Mouse (Mus musculus) embryonic facial prominence, embryonic 13.5 days (tissue): ENCODE data around the gene Emg1. TPM values are rescaled to one million over a fixed set of nuclear protein-coding genes. Genes with fewer than 3 reads are reported as not detected.
A peak's percentile ranks its signal among the peaks of the same experiment; 100 is the strongest.

Experiments
- ATAC-seq: fragments of 200-750 bp; cut with Nextera tagmentation; 2 replicates; pipeline ENCODE4 v1.8.0; 2017; ENCODE audit warnings: low read depth; ENCODE audit not compliant: insufficient number of reproducible peaks, insufficient read depth, low FRiP score, low TSS enrichment
- H3K27ac ChIP-seq: fragments of 300-500 bp; sonication (generic); 2 replicates; pipeline ENCODE4 v1.5.1; 2015; ENCODE audit warnings: moderate library complexity, mild to moderate bottlenecking, inconsistent platforms
- H3K27me3 ChIP-seq: fragments of 300-500 bp; sonication (generic); 2 replicates; pipeline ENCODE4 v1.6.1; 2015; ENCODE audit warnings: mild to moderate bottlenecking, inconsistent platforms
- H3K36me3 ChIP-seq: fragments of 300-500 bp; sonication (generic); 2 replicates; pipeline ENCODE4 v1.6.1; 2015; ENCODE audit warnings: mild to moderate bottlenecking, inconsistent platforms
- H3K4me1 ChIP-seq: fragments of 300-500 bp; sonication (generic); 2 replicates; pipeline ENCODE4 v1.6.1; 2015; ENCODE audit warnings: inconsistent platforms
- H3K4me2 ChIP-seq: fragments of 300-500 bp; sonication (generic); 2 replicates; pipeline ENCODE4 v1.6.1; 2015; ENCODE audit warnings: moderate library complexity, mild to moderate bottlenecking, inconsistent platforms
- H3K4me3 ChIP-seq: fragments of 300-500 bp; sonication (generic); 2 replicates; pipeline ENCODE4 v1.5.1; 2015; ENCODE audit warnings: mild to moderate bottlenecking, inconsistent platforms
- H3K9ac ChIP-seq: fragments of 300-500 bp; sonication (generic); 2 replicates; pipeline ENCODE4 v1.6.1; 2015; ENCODE audit warnings: mild to moderate bottlenecking, inconsistent platforms
- H3K9me3 ChIP-seq: fragments of 300-500 bp; sonication (generic); 2 replicates; pipeline ENCODE4 v1.6.1; 2016; ENCODE audit warnings: inconsistent platforms
- WGBS: fragments of 180-500 bp; shearing (Covaris S2); methylation state at CpG from one replicate; pipeline ENCODE4 v1.1.7; 2015; ENCODE audit warnings: mixed read lengths; 5-methylcytosine and 5-hydroxymethylcytosine counted together
- polyA plus RNA-seq: library from polyadenylated mRNA; unstranded; fragments of >200 nt; fragmentation: Nextera tagmentation; extraction: Ambion mirVana; gene quantifications from 2 replicates; pipeline ENCODE4 v1.2.1, GENCODE M21; 2015

Gene Emg1
- polyA plus RNA-seq = 199 and 214 TPM in 2 replicates

DNA sequence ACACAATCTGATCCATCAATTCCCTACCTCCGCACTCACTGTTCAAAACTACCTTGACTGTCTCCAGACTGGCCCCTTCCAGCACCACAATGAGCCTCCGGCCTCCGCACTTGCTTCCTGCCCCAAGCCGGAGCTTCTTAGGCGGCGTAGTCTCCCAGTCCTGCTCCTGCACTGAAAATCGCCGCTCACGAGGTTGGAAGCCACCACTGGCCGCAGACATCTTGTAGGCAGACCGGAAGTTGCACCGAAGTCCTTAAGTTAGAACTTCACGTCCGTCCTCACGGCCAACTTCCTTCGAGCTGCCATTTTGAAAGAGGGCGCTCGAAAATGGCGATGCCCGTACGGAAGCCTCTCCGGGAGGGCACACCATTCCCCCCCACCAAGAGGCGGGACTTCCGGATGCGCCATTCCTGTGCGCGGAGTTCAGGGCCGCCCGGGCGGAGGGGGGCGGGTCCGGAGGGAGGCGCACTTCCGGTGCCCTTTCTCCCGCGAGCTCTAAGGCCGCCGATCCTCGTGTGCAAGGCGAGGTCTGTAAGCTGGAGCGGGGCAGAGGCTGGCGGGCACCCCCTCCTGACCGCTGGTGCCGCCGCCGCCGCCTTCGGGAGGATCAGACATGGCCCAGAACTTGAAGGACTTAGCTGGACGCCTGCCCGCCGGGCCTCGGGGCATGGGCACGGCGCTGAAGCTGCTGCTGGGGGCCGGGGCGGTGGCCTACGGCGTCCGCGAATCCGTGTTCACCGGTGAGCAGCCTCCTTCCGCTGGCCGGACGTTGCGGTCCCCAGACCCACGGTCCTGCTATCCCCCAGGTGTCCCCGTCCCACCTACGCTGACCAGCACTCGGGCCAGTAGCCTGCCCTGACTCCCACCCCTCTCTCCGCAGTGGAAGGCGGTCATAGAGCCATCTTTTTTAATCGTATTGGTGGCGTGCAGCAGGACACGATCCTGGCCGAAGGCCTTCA, at the start of gene Emg1, which contains the start of gene Phb2:
Emg1 (minus strand) TSS at position 355 of the 959 bp plus-strand sequence.
Phb2 (plus strand) TSS at position 513 of the 959 bp plus-strand sequence.
- ATAC-seq = peak; percentile 93
- peak within 1 kb of the TSS; percentile 98 for H3K9ac ChIP-seq
- peaks cover 54% of the 10 kb centered on the region for H3K36me3 ChIP-seq
- H3K4me3 ChIP-seq = peak within 1 kb of the TSS; percentile 98
- H3K27me3 ChIP-seq = no peaks in the 10 kb centered on the region
- no peaks in the 10 kb centered on the region for H3K9me3 ChIP-seq
- under 1% methylated on average over 75 of the region's 76 CpGs for WGBS
- H3K27ac ChIP-seq = peak within 1 kb of the TSS; percentile 90
- peaks cover 38% of the 10 kb centered on the region for H3K4me1 ChIP-seq
- peak within 1 kb of the TSS; percentile 95 for H3K4me2 ChIP-seq

DNA sequence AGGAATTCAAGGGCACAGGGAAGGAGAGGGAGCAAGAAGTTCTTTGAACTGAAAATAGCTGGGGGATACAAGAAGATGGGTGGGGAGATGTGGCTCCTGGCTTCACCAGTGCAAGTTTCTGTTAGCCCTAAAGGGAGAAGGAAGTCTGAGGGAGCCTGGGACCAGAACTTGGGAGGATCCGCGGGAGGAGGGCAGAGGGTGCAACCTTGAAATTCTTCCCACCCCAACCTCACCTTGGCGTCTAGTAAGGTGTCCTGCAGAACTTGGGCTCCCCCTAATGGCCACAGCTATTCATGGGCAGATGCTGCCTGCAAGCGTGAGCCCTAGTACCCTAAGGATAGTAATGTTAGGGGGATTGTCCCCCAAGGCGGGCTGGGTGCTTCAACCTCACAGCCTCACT, 47.3 kb upstream of the Emg1 start:
- H3K4me2 ChIP-seq = peak overlapping the region; percentile 68
- no peaks in the 10 kb centered on the region for H3K9me3 ChIP-seq
- peak overlapping the region; percentile 97; the same call in 1 of the 2 replicates for H3K9ac ChIP-seq
- H3K27me3 ChIP-seq = no peaks in the 10 kb centered on the region
- H3K4me1 ChIP-seq = peaks cover 35% of the 10 kb centered on the region
- no peak for ATAC-seq
- H3K4me3 ChIP-seq = peak overlapping the region; percentile 76; the same call in 1 of the 2 replicates
- H3K36me3 ChIP-seq = no peaks in the 10 kb centered on the region
- WGBS = 3% methylated on average over 5 of the region's 5 CpGs
- H3K27ac ChIP-seq = peak overlapping the region; percentile 99

DNA sequence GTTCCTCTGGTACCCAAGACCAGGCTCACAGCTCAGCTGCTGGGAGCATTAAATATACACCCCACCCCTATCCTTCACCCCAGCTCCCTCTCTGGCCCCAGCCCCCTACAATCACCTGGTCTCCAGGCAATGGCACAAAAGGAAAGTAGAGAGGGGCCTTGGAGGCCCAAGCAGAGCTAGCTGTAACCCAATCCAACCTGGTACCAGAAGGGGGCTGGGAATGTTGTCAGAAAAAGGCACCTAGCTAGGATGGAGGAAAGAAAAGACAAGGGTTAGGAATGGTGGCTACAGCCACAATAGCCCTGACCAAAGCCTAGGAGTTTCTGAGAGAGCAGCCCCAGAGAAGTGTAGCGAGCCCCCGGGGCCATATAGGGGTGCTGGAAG, 46.9 kb upstream of the Emg1 start:
- H3K36me3 ChIP-seq = no peaks in the 10 kb centered on the region
- H3K9me3 ChIP-seq = no peaks in the 10 kb centered on the region
- H3K4me2 ChIP-seq = peak overlapping the region; percentile 68
- ATAC-seq = no peak
- peak overlapping the region; percentile 76 for H3K4me3 ChIP-seq
- H3K27ac ChIP-seq = peak overlapping the region; percentile 99
- WGBS = 37% methylated on average over 2 of the region's 2 CpGs
- no peaks in the 10 kb centered on the region for H3K27me3 ChIP-seq
- peaks cover 39% of the 10 kb centered on the region for H3K4me1 ChIP-seq
- H3K9ac ChIP-seq = peak overlapping the region; percentile 97; the same call in 1 of the 2 replicates

DNA sequence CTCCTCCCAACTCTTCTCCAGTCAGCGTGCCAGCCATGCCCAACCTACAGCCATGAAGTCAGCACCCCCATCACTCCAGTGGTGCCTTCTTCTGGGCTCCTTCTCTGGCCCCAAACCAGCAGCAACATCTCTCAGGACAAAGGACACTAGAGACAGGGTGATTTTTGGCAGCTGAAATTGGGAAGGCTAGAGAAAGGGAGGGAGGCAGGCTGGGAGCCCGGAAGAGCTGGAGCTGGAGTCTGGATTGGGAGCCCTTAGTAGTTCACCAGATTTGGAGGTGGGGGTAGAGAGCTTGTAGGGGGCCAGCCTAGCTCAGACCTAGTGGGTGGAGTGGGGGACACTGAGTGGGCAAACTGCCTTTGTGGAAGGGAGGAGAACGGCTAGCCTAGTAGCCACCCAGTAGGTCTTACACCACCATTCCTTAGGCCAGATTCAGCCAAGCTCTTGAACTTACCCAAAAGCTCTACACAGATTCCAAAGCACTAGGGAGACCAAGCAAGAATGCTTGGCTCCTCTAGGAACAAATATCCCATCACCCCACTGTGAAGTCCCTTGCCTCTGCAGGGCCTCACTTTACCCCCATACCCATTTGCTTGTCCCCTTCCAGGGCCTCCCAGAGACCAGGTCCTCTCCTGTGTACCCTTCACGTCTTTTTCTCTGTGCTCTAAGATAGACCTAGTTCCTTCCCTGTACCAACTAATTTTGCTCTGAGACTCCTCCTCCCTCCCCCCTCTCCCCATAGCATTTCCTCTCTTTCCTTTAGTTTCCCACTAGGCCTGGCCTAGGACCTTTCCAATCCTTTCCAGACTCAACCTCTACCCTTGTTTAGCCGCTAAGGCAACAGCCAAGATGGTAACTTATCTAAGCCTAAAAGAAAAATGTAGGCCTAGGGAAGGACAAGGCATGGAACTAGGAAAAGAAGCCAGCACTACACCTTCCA, 46.2 kb upstream of the Emg1 start:
- Histone ChIP-seq H3K4me2 (peak overlapping the region; percentile 68), H3K4me3 (peak overlapping the region; percentile 76), H3K27ac (peak overlapping the region; percentile 99), H3K9me3 (no peaks in the 10 kb centered on the region), H3K4me1 (peaks cover 46% of the 10 kb centered on the region), H3K9ac (peak overlapping the region; percentile 97), H3K36me3 (0 out of 2 replicates have a peak, but pooled peaks cover 3% of the 10 kb centered on the region), H3K27me3 (no peaks in the 10 kb centered on the region)
- no peak for ATAC-seq
- WGBS = 27% methylated on average over 5 of the region's 5 CpGs

DNA sequence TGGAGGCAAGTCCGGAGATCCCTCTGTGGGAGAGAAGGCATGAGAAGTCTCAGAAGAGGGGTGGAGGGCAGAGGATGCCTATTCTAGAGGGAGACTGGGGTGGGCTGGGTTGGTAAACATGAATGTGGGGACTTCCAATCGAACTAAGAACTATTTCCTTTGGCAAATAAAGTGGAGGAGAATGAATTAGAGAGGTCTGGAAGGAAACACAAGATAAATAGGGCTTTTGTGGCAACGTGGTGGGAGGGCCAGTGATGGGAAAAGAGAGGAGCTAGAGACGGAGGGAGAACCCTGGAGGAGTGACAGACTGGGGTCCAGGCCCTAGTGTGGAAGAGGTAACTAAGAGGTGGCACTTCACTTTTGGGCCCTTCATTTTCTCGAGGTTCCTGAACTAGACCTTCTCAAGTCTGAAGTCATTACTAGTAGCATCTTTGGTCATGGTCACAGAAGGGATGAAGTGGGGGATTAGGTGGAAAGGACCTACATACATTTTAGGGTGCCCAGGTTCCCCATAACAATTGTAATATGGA, 45.4 kb upstream of the Emg1 start:
- H3K4me1 ChIP-seq = peaks cover 52% of the 10 kb centered on the region
- 1% methylated on average over 5 of the region's 5 CpGs for WGBS

DNA sequence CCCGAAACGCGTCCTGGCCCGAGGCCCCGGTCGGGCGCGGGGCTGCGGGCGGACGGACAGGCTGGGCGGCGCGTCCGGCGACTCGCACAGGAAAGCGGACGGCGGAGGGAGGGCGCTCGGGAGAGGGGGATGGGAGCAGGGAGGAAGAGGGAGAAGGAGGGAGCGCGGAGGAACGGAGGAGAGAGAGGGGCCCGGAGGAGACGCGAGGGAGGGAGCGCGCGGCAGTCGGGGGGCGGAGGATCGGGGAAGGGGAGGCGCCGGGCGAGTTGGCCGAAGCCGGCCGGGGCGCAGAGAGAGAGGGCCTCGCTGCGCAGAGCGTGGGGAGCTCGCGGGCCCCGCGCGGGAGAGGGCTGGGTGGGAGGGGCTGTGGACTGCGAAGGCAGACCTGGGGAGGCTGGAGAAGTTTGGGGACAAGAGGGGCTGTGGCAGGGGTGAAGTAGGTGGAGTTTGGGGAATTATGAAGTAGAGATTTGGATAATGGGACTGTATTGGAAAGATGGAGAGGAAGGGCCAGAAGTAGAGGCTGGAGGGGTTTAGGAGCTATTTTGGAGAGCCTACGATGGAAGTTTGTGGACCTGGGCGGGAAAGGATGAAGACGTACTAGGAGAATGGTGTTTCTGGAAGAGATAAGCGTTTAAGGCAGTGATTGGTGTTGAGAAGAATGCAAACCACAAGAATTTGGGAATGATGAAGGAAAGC, 44.8 kb upstream of the Emg1 start:
- Histone ChIP-seq H3K4me2 (peak overlapping the region; percentile 68), H3K4me1 (peaks cover 52% of the 10 kb centered on the region), H3K27me3 (no peaks in the 10 kb centered on the region), H3K36me3 (peaks cover 14% of the 10 kb centered on the region; the same call in 1 of the 2 replicates), H3K4me3 (peak overlapping the region; percentile 76), H3K9ac (peak overlapping the region; percentile 97), H3K9me3 (no peaks in the 10 kb centered on the region), H3K27ac (peak overlapping the region; percentile 99)
- peak; percentile 70 for ATAC-seq
- WGBS = under 1% methylated on average over 51 of the region's 54 CpGs

More for the DNA sequence above, 45.4 kb upstream of the Emg1 start:
- H3K4me3 ChIP-seq = peak overlapping the region; percentile 76
- peak overlapping the region; percentile 68 for H3K4me2 ChIP-seq
- no peaks in the 10 kb centered on the region for H3K27me3 ChIP-seq
- H3K9ac ChIP-seq = peak overlapping the region; percentile 97
- no peaks in the 10 kb centered on the region for H3K9me3 ChIP-seq
- ATAC-seq = no peak
- peak overlapping the region; percentile 99 for H3K27ac ChIP-seq
- peaks cover 9% of the 10 kb centered on the region; the same call in 1 of the 2 replicates for H3K36me3 ChIP-seq

DNA sequence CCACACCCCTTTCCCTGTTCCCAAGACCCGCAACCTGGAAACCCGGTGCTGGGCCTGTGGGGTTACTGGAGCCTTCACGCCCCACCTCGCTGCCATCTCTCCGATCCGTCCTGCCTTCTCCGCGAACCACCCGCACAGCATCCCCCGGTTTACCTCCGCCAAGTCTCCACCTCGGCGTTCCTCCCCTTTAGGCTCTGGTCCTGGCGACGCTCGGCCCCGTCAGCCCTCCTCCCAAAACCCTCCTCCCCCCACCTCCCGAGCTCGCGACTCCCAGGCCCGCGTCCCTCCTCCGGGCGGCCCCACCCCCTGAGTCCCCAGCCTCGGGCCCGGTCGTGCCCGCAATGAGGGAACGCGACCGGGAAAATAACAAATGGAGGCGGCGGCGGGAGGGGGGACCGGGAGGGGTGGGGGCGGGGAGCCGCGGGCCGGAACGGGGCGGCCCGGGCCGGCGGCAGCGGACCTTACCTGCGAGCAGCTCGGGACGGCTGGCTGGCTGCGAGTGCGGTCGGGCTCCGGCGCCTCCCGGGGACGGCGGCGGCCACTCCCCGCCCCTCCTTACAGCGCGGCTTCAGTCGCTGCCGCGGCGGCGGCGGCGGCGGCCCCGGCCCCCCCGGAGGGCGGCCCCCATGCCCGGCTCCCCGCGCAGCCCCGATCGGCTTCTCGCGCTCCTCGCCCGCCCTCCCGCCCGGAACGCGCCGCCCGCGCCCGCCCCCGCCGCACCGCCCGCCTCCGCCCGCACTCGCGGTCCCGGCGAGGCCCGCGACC, 44.0 kb upstream of the Emg1 start, which contains the start of the genes Gm45234 and Atn1:
Gm45234 (minus strand) TSS at position 191 of the 765 bp plus-strand sequence.
Atn1 (minus strand) TSS at position 694 of the 765 bp plus-strand sequence.
- Histone ChIP-seq H3K9ac (peak within 1 kb of the TSS; percentile 97), H3K27me3 (no peaks in the 10 kb centered on the region), H3K4me3 (peak within 1 kb of the TSS; percentile 76), H3K4me1 (peaks cover 52% of the 10 kb centered on the region), H3K9me3 (no peaks in the 10 kb centered on the region), H3K36me3 (peaks cover 14% of the 10 kb centered on the region; the same call in 1 of the 2 replicates), H3K4me2 (peak within 1 kb of the TSS; percentile 68), H3K27ac (peak within 1 kb of the TSS; percentile 99)
- WGBS = under 1% methylated on average over 49 of the region's 100 CpGs
- ATAC-seq = peak; percentile 71

DNA sequence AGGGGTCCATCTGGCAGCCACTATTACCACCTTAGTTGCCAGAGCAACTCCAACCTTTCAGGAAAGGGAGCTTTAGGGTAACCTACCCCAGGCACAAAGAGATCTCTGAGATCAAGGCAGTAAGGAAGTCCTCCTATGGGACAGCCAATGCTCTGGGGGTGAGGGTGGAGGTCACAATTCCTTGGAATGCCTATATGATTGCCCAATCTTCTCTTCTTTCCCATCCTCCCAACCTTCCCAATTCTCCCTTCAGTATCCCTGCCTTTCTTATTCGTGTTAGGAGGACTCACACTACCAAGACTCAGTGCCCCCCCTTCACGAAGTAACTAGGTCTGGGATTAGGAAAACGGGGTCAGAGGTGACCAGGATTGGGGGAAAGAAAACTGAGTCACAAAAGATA, 43.3 kb upstream of the Emg1 start:
- H3K4me3 ChIP-seq = peak overlapping the region; percentile 76
- ATAC-seq = no peak
- peaks cover 52% of the 10 kb centered on the region for H3K4me1 ChIP-seq
- peak overlapping the region; percentile 97 for H3K9ac ChIP-seq
- WGBS = 3% methylated on average over 3 of the region's 3 CpGs
- peaks cover 14% of the 10 kb centered on the region; the same call in 1 of the 2 replicates for H3K36me3 ChIP-seq
- H3K4me2 ChIP-seq = peak overlapping the region; percentile 68
- H3K27ac ChIP-seq = peak overlapping the region; percentile 99
- H3K9me3 ChIP-seq = no peaks in the 10 kb centered on the region
- no peaks in the 10 kb centered on the region for H3K27me3 ChIP-seq

DNA sequence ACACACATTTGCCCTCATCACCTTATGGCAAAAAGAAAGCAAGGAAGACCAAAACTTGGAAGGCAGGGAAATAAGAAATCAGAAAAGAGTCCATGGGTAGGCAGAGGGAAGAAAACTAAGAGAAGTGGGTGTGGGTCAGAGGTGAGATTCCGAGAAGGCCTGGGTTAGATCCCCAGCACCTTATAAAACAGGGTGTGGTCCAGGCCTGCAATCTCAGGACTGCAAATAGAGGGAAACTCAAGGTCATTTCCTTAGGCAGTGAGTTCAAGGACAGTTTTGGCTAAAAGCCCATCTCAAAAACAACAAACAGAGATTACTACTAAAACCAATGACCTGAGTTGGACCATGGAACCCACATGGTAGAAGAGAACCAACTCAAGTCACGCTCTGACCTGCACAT, 41.9 kb upstream of the Emg1 start:
- no peak overlapping the region for H3K9ac ChIP-seq
- H3K27ac ChIP-seq = no peak overlapping the region
- 84% methylated on average over 2 of the region's 2 CpGs for WGBS
- no peaks in the 10 kb centered on the region for H3K27me3 ChIP-seq
- peaks cover 45% of the 10 kb centered on the region for H3K4me1 ChIP-seq
- H3K4me2 ChIP-seq = peak overlapping the region; percentile 68; the same call in 1 of the 2 replicates
- ATAC-seq = no peak
- peaks cover 28% of the 10 kb centered on the region for H3K36me3 ChIP-seq
- no peaks in the 10 kb centered on the region for H3K9me3 ChIP-seq
- no peak overlapping the region for H3K4me3 ChIP-seq

DNA sequence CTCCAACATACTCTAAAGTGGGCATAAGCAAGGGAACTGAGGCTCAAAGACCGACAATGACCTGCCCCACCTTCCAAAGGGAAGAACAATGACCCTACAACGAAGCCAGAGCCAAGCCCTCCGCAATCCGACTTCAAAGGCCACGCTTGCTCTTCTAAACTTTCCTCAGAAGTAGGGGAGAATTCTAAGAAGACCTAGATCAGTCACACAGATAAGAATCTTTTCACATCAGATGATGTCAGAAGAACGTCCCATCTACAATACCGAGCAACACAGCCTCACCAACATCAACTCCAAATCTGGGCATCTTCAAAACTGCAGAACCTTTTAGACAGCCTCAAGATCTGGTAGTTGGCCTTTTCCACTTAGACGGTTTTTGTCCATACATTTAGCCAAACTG, 38.4 kb upstream of the Emg1 start:
- Histone ChIP-seq H3K4me2 (no peak overlapping the region), H3K27me3 (no peaks in the 10 kb centered on the region), H3K4me3 (no peak overlapping the region), H3K9me3 (no peaks in the 10 kb centered on the region), H3K36me3 (peaks cover 54% of the 10 kb centered on the region), H3K9ac (no peak overlapping the region), H3K27ac (no peak overlapping the region), H3K4me1 (peaks cover 48% of the 10 kb centered on the region)
- no peak for ATAC-seq
- 88% methylated on average over 8 of the region's 8 CpGs for WGBS
